Mouse (Mus musculus) MEL (cell line): ENCODE results near the gene Tmem144.

Source experiments
- ELF1 ChIP-seq: IDR thresholded peaks from 2 replicates; pipeline ENCODE4 v1.6.1; 2014; ENCODE audit warnings: low read depth, mild to moderate bottlenecking, inconsistent platforms, low read length, improper control_type of control experiment, moderate library complexity
- POLR2A ChIP-seq, 2 experiments: IDR thresholded peaks; 2 replicates each; pipeline ENCODE4 v1.6.1; 2011 to 2012; ENCODE audit warnings: low read length in 2 of 2, mild to moderate bottlenecking in 2 of 2, control low read depth in 1 of 2, improper control_type of control experiment in 1 of 2, low read depth in 1 of 2, moderate library complexity in 1 of 2; ENCODE audit not compliant: control insufficient read depth in 1 of 2, insufficient read depth in 1 of 2, poor library complexity in 1 of 2

DNA sequence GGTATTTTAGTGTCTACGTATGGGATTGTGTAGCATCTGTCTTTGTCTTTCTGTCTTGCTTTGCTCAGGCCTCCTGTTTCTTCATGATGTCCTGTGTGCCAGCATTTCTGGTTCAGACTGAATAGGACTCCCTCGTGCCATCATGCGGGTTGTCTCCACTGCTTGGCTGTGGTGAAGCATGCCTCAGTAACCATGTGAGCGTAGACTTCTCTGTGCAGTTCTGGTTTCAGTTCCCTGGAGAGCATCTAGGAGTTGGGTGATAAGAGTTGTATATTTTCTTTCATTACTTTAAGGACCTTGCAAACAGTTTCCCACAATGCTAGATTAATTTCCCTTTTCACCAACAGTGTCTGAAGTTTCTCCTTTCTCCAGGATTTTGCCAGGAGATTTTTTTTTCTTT, 49.2 kb upstream of the Tmem144 start:
- TF ChIP-seq POLR2A (IDR thresholded peaks at IDR 0.05; ENCODE audit: control insufficient read depth in 1 of 2, insufficient read depth in 1 of 2, low read depth in 1 of 2, low read length in 2 of 2, poor library complexity in 1 of 2), result no peak
- TF ChIP-seq ELF1, result no peak
